Mouse (Mus musculus) lung, adult 18-20 months (tissue): ENCODE results near the gene Wdr4.

ENCODE experiments used
- DNase-seq, 2 experiments: peaks; one replicate each; pipeline ENCODE4 v3.0.0; 2022; ENCODE audit warnings: mixed read lengths in 2 of 2

The Wdr4 gene

DNA sequence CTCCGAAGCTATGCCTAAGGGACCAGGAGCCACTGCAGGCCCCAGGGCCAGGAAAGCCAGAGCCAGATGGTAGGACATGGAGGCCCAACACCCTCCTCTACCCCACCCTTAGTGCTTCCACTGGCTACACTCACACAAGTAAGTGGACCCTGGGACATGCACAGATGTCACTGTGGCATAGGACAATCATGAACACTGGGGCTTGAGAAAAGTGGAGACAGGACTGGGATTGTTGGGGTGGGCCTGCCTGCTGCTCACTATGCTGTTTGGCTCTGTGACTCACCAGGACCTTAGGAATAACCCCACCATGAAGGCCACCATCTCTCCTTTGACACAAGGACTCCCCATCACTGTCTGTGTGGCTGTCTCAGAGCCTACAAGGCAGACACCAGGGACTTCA is 24.8 kb downstream of the Wdr4 start:
- DNase-seq, result no peak

GRCm38 (mm10) chr17:31492416-31492815 is 27.4 kb downstream of the Wdr4 start:
- DNase-seq, result peak; percentile 68 to 74

DNA sequence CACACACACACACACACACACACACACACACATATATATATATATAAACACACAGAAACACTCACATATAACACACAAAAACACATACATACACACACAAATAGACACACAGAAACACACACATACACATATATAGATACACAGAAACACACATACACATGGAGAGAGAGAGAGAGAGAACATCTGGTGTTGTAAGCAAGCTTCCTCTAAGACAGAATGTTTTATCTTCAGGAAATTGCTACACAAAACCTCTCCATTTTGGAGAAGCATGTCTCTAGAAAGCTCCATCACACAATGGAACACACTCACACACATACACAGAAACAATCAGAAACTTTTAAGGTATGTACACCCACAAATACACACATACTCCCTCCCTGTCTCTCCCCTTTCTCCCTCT is 28.4 kb downstream of the Wdr4 start:
- no peak for DNase-seq

DNA sequence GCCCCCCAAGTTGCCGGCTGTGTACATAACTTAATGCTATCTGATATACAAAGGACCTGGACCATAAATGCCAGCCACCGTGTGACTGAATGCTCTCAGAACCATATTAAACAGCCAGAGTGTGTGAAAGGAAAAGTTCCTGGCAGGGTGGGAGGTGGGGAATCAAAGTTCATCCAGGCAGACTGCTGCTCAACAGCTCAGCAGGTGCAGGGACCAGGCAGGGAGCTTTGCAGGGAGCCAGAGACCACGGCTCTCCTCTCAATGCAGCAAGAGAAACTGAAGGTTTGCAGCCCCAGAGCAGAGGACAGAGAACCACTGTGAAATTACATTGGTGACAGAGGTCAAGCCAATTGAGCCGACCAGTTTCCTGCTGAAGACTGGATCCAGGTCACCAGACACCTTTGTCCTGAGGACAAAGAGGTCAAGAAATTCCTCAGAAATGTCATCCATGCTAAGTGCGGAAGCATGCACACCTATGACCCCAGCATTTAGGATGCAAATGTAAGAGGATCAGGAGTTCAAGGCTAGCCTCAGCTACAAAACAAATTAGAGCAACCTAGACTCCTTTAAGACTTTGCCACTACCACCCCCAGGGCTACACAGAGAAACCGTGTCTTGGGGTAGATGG is 32.2 kb downstream of the Wdr4 start:
- no peak for DNase-seq

DNA sequence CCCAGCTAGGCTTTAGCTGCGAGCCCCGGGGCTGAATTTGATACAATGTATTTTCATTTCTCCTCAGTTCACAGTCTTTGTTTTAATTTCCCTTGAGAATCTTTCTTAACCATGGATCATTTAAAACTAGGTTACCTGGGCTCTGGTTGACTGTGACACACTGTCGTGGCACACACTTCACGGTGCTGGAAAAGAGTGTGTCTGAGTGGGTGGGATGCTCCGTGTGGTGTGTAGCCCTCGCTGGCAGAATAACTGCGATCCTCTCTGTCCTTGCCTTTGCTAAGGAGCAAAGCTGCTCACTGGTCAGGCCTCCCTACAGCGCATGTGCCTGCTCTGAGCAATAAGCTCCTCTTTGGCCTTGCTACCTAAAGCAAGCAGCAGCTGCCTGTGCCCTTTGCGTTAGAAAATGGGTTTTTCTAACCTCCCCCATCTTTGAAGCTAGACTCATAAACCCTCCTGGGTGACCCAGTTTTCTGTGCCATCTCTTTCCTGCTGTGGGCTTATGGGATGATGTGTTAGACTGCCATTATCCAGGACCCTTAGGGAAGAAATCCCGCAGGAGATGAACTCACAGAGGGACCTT is 33.1 kb downstream of the Wdr4 start:
- DNase-seq, result no peak

GRCm38 (mm10) chr17:31479108-31479844 is 40.5 kb downstream of the Wdr4 start:
- DNase-seq, result no peak

DNA sequence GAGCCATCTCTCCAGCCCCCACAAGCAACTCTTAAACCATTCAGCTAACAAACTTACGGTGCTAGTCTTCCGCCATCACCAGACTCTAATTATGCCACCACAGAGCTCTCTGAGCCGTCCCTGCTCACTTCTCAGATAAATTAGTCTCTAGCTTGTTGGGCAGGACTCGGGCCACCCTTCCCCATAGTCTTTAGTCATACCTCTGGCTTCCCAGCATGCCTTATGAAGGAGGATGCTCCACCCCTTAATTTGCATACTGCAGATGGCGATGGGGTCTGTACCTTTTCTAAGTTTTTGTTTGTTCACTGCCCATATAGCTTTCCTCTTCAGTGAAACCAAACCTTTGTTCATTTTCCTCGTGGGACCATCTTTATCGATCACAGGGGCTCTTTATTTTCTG is 41.2 kb downstream of the Wdr4 start:
- DNase-seq, result no peak

DNA sequence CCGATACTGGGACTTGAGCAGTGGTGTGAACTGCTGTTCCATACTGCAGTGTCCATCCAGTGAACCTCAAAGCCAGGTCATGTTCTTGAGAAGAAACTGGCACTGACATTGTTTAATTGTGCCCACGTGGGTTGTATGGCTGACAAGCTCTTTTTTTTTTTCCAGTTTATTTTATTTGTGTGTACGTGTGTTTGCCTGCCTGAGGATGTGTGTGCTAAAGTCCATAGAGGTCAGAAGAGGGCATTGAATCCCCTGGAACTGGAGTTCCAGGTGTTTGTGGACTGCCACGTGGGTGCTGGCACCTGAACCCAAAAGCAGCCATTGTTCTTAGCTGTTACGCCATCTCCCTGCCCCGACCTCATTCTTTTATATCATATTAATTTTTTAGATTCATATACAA is 45.4 kb downstream of the Wdr4 start:
- no peak for DNase-seq

- DNase-seq, result no peak
Observed at GRCm38 (mm10) chr17:31470766-31471418, 48.9 kb downstream of the Wdr4 start.

DNA sequence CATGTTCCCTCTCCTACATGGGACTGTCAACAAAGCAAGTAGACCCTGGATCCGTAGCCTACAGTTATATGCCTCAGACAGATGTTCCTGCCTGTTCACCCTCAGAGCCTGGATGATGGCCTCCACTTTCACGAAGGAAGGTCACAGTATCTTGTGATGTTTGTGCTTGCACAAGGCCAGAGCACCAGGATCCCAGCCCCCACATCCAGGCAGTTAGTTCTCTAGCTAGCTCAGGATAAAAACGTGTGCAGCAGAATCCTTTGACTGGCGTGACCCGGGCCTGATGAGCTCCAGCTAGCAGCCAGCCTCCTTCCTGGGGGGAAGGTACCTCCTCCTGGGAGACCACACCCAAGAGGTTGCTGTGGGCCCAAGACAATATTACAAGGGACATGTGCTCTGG is 51.3 kb downstream of the Wdr4 start:
- DNase-seq, result no peak

GRCm38 (mm10) chr17:31466854-31467253 is 52.9 kb downstream of the Wdr4 start:
- DNase-seq, result no peak

GRCm38 (mm10) chr17:31462506-31462905 is 57.3 kb downstream of the Wdr4 start:
- DNase-seq, result no peak

GRCm38 (mm10) chr17:31460416-31460815 is 59.4 kb downstream of the Wdr4 start:
- no peak for DNase-seq

DNA sequence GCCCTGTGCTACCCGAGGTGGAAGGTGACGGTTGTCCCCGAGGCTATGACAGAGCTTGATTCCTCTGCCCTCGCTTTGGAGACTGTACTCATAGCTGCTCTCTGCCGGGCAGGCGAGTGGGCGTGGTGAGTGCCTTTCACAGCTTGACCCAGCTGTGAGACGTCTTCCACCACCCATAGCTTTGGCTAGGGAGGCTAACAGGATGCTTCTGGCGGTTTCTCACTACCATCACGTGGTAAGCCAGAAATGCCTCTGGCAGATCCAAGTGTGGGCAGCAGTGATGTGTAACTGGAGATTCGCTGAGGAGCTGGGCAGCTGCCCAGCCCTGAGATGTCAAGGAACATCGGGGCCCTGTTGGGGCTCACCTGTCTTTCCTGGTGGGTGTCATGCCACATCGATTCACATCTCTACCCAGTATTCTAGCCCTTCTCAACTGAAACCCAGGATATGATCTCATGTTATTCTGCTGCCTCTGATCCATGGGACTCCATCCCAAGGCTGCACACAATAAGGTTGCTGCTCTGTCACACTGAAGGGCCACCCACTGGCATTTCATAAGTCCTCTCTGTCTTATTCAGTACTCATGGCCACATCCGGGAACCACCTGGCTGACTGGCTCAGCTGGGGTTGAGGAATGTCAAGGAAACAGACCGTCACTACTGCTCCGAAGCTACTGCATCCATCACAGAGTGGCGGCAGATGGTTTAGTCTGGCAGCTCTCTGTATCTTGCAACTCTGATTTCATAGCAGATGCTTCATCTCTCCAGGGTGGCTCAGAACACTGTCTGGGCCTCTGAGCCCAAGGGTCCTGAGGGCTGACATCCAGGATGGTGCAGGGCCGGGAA is 62.8 kb downstream of the Wdr4 start:
- DNase-seq, result peak; percentile 72 to 77

DNA sequence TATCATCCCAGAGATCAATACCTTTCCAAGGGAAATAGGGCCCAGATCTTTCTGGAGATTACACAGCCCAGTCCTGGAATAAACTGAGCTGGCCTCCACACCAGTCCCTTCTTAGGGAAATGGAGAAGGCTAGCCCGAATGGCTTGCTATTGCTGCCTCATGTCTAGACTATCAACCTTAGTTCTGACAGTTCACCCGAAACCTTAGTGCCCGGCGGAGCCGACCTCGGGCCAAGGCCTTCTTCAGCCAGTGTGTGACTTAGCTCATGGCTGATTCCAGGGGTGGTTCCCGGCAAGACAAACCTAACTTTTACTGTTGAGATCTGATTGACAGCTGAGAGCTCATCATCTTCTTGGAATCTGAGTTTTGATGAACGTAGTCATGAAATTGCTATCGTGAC is 65.7 kb downstream of the Wdr4 start:
- no peak for DNase-seq

- peak; percentile 42 to 67 for DNase-seq
Observed at GRCm38 (mm10) chr17:31453476-31453875, 66.3 kb downstream of the Wdr4 start.

DNA sequence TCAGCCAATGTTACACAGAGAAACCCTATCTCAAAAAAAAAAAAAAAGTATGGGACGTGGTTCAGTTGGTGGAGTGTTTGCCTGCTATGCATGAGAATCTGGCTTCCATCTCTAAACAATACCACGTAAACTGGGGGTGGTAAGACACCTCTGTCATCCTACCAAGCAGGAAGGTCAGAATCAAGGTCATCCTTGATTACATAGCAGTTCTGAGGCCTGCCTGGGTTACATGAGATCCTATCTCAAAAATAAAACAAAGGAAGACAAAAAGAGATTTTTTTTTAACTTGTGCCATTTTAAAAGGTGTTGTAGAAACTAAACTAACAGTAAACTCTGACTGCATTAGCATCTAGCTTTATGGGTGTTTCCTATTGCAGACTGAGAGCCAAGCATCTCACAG is 67.0 kb downstream of the Wdr4 start:
- peak in 1 of 2 experiments; percentile 28 for DNase-seq

DNA sequence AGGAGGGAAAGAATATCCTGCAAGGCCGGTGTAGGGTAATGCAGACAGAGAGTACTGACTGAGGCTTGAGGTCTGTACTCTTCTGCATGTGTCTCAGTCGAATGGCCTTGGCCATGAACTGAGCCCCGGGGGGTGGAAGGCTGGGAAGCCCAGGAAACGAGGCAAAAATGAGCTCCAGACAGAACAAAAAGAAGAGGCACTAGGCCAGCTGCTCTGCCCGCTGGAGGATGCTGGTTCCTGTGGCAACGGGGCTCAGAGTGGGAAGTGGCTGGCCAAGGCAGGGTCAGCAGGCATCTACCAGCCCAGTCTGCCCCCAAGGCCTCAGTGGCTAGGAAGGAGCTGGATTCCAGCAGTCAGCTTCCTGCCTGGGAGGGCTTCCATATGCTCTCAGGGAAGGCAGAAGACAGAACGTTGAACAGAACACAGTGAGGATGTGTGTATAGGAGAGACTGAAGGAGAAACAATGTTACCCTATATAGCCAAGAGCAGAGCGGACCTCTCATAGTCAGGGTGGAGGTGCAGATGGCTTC is 68.5 kb downstream of the Wdr4 start:
- DNase-seq, result no peak

- DNase-seq, result no peak
Observed at GRCm38 (mm10) chr17:31450206-31450605, 69.6 kb downstream of the Wdr4 start.

DNA sequence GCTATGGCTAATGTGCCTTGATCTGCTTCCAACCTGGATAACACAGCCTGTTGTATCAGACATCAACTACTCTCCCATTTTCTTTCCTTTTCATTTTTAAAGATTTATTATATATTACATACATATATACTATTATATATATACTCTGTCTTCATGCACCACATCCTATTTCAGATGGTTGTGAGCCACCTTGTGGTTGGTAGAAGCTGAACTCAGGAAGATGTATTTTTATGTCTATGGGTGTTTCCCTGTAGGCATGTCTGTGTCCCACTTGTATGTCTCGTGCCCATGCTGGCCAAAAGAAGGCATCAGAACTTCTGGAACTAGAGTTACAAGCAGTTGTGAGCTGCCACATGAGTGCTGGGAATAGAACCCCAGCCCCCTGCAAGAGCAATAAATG is 71.3 kb downstream of the Wdr4 start:
- no peak for DNase-seq

DNA sequence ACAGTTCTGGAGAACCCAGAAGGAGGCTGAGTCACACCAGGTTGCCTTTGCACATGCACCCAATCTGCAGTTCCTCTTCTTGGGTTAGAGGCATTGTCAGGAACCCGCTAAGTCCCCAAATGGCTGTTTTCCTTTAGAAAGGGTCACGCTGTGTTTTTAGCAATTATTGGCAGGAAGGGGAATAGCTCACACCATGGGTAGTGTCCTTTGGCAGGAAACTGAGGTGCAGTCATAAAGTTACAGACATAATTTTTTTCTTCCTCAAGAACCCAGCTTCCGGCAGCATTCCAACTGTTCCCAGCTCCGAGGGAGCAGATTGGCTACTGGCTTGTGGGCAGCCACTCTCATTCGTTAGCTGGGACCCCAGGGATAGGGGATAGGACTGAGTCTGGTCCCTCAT is 72.0 kb downstream of the Wdr4 start:
- no peak for DNase-seq

- DNase-seq, result peak; percentile 74 to 85
Observed at GRCm38 (mm10) chr17:31445061-31445731, 74.6 kb downstream of the Wdr4 start.
